Mouse (Mus musculus) lung, postnatal 4 days (tissue): ENCODE results near the gene Fgfr2.
"Not testable (repeated sequence)": the region's sequence is repeated elsewhere in the genome, so short reads cannot be mapped to it uniquely, and the experiment has no call there.

Experiments used
- DNase-seq, 2 experiments: peaks; one replicate each; pipeline ENCODE4 v3.0.0; 2021

The Fgfr2 gene

DNA sequence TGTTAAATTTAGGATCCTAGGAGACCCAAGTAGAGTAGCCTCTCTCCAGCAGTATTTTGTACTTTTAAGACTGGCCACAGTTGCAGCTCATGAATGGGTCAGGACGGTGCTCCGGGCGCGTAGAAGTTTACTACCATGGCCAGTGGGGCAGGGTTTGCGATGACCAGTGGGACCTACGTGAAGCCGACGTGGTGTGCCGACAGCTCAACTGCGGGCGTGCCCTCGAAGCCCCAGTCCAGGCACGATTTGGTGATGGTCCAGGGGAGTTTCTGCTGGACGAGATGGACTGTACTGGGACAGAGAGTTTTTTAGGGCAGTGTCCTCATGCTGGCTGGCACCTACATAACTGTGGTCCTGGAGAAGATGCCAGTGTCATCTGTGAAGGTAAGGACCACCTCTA is 1935.2 kb downstream of the Fgfr2 start:
- no peak for DNase-seq

DNA sequence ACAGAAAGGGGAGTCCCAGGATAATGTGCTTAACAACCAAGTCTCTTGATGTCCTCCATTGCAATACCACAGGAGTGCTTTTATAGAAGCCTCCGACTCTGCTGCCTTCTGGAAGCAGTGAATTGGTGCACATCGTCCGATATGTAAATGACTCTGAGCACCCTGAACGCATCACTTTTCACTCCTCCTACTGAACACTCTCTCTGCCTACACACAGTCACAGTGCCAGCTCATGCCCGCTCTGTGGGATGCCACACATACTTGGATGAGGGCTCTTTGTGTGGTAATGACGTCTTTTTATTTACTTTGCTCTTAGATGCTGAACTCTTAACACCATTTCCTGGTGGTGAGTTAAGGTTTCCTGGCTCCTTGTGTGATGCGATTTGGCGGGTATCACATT is 1936.1 kb downstream of the Fgfr2 start:
- DNase-seq, result peak; percentile 17 to 52

DNA sequence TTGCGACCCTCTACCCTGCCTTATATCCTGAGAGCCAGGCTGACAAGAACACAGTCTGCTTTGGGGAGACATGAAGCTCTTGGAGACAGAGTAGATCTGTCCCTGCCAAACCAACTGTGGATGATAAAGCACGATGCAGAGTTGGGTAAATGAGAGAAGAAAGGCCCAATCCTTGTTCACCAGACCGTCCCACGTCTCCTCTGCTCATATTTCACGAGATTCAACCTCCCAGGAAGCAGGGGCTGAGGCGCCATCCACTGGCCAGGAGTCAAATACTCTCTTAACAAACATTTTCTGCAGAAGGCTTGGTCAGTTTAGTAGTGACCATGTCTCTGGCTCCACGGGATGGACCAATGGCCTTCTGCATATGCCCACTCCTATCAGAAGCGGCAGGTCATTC is 1938.8 kb downstream of the Fgfr2 start:
- no peak for DNase-seq

DNA sequence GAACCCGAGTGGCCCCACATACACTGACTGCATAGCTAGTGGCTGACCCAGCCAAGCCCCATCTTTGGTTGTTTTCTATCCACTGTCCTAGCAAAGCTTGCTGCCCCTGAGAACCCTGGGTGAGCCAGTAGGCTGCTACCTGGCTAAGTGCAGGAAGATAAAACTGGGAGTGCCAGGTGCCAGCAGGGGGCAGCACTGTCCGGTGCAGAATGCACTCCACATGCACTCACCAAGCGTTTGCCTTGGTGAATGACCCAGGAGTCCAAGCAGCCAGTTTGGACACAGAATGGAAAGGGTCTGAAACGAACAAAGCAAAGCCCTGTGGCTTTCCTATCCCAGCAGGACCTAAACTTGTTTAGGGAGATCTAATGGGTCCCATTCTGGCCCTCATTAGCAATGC is 1940.5 kb downstream of the Fgfr2 start:
- DNase-seq, result peak; percentile 40 to 50

DNA sequence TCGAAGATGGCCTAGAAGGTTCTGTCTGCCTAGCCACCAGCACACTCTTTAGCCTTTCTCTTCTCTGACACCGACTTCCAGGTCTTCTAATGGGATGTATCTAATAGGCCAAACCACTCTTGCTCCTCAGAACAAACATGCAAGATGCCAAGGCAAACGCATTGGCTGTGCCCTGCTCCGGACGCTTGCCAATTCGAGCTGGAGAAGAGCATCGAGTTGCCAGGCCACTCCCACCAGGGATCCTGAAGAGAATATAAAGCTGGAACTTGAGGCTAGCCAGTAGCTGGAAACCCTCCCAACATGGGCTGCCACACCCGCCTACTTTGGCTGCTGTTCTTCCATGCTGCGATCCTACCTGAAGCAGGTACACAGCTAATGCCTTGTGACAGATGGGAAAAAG is 1949.0 kb downstream of the Fgfr2 start, which contains the start of gene 5430419D17Rik:
Gene 5430419D17Rik, plus strand, starts transcription at position 282 of the 400 bp plus-strand sequence.
- DNase-seq, result no peak

DNA sequence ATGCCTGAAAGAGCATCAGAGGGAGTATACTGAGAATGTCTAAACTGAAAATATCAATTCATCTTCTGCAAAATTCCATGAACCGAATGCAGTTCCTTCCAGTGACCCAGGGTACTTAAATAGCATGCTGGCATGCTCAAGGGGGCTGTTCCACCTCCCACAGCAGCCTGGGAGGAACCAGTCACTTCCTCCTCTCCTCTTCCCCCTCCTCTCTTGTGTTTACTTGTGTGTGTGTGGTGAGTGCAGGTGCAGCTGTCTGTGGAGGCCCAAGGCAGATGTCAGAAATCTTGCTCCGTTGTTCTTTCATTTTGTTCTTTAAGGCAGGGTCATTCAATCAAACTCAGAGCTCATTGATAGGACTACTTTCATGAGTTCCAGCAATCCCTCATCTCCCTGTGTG is 1954.1 kb downstream of the Fgfr2 start:
- DNase-seq, result no peak

DNA sequence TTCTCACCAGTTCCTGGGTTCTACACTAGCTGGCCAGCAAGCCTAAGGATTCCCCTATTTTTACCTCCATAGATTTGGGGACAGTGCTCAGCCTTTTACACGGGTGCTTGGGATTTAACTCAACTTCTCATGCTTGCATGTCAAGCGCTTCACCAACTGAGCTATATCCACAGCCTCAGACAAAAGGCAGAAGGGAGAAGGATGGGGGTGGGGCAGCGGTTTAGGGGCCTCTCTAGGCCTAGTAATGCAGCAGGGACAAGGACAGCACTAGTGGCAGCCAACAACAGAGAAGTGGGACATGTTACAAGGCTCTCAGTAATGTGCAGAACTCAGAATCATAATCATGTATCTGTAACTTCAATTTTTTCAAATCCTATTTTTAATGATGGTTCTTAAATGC is 1955.4 kb downstream of the Fgfr2 start:
- no peak for DNase-seq

DNA sequence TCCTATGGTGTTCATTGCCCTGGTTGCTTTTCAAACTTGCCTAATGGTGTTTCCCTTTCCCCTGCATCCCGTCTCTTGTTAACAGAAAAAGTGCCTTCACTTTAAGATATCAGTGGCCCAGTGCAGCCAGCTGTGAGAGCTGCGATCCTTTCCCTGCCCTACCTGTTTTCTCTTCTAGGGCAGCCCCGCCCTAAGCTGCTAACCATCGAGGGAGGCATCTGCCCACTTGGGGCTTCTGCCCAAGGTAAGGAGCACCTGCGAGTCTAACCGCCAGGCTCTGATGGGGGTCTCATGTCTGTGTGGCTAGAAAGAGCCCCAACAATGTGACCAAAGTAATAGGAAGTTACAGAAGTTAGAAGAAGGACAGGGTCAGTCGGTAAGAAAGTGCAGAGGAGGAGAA is 1960.9 kb downstream of the Fgfr2 start:
- DNase-seq, result no peak

DNA sequence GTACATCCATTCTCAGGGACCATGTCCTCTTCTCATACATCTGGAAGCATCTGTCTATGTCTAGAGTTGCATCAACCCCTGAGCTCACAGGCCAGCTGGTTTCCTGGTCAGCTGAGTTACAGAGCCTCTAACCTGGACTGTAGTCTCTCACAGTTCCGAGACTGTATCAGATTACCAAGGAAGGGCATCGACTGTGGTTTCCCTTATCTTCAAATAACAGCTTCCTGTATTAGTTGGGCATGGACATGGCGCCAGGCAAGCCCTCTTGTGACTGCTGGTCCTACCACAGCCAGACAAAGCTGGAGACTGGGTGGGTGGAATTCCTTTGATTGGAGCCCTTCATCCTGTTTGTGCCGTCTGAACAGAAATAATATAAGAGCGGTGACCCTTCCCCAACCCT is 1970.1 kb downstream of the Fgfr2 start:
- DNase-seq, result peak; percentile 4 to 29

DNA sequence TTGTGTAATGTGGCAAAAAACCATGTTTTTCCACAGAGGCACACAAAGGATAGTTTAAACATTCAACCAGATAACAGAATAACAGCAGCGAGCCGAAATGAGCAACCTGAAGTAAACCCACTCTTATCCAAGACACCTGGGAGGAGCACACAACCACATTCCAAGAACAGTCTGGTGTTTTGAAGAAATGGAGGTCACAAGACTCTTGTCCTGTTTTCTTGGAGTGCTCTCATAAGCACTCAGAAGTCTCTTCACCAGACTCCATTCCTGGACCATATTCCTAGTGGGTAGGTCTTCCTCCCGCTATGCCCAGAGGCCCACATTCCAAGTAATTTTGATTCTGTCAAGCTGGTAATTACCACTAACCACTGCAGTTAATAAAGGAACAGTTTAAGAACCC is 1973.0 kb downstream of the Fgfr2 start:
- no peak for DNase-seq

DNA sequence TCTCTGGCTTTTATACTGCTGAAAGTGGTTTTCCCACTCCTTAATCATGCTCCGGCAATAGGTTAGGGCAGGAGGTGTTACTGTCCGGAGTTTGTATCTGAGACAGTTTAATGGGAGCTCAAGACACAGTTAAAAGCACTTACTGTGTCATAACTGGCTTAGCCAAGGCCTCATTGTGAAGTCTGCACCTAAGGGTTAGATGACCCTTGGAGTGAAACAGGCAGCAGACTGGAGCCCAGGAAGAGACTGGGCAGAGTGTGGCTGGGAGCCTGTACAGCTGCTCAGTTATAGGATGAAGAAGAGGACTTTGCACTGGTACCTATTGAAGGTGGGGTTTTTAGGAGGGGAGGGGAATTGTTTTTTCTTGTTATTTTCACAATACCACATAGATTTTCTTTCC is 1976.9 kb downstream of the Fgfr2 start, which contains the start of gene 4933402N03Rik:
Gene 4933402N03Rik, minus strand, starts transcription at position 101 of the 400 bp plus-strand sequence.
- no peak for DNase-seq

DNA sequence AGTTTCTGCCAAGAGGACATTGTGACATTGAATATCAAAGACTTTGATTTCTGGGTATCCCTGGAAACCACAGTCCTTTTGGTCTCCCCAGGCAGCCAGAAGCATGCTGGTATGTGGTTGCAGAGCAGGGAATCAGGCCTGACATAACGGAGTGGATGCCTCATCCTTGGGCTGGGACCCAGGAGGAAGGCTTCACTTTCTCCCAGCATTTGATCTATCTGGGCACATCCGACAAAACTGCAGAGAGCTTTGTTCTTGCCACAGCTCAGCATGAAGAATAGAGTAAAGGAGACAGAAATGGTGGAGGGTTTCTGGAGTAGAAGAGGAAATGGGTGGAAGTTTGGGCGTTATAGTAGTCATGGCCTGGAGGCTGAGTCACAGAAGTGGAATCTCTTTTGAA is 1990.0 kb downstream of the Fgfr2 start:
- DNase-seq, result no peak

DNA sequence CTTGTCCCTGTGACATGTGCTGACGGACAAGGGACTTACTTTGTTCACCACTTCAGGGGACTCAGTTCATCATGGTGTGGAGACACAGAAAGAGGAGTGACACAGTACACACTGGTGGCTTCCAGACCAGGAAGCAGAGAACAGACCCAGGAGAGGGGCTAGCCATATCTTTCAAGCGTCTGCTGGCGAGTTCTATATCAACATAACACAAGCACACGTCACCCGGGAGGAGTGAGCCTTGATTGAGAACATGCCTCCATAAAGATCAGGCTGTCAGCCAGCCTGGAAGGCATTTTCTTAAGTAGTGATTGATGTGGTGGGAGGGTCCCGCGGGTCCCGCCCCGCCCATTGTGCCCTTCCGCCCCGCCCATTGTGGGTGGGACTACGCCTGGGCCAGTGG is 1993.1 kb downstream of the Fgfr2 start:
- no peak for DNase-seq

DNA sequence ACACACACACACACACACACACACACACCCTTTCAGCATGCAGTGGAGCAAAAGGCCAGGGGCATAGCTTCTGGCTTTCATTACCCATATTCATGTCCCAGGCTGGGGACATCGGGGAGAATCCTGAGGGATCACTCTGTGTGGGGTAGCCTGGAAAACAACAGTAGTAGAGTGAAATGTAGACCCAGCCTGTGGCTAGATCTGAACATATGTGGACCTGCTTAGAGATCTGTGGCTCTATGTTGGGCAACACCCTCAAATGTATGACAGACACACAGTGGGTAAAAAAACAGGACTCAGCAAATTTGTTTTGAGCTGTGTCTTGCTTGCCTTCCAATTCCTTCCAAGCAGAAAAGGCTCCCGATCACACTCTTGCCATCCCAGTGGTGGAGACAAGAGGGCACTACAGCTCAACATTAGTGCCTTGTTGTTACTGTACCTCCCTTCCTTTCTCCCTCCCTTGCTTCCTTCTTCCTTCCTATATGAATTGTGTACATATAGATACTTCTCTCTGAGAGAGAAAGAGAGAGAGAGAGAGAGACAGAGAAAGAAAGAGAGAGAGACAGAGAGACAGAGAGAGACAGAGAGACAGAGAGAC is 2000.8 kb downstream of the Fgfr2 start:
- DNase-seq, result no peak

DNA sequence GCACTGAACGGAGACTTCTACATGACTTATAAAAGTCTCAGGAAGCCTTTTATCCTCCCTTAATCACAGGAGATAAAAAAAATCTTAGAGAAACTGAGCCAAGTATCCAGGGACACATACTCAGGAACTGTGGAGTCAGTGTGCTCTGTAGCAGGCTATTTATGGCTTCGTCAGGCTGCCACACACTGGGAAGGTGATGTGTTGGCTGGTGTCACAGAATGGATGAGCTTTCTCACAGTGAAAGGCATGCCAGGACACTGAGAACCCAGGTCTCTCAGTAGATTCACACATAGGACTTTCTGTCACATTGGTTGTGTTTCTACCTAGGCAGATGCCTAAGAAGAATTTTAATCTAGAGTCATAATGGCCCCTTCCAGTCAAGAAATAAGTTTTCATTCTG is 2008.7 kb downstream of the Fgfr2 start:
- DNase-seq, result no peak

DNA sequence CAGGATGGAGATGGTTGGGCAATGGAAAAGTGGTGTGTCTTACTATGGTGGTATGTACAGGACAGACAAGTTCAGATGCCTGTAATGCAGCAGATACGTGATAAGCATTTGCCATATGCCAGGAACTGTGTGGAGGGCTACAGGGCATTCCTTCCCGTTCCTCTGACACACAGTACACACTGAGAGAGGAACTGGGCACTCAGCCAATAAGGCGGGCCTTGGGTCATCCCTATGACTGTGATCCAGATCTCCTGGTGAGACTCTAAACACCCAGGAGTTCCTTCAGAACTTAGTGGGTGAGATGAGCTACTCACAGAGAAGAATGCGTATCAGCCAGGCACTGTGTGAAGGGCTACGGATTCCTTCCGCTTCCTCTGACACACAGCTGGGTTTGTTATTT is 2009.5 kb downstream of the Fgfr2 start:
- peak; percentile 42 to 61 for DNase-seq

DNA sequence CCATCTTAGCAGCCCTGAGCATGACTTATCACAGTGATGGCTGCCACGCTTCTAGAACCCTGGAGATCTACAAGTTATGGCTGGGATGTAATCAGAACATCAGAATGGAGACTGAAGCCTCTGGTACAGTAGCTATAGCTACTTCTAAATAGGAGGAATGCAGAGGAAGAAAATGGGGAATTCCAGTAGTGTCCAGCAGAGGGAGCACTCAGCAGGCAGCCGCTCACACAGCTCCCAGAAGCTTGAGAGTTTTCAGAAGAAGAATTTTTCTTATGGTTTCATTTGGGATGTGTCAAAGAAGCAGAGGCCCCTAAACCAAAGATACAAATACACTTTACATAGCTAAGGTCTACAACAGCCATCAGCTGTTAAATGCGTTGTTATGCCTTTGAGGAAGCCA is 2010.7 kb downstream of the Fgfr2 start:
- peak in 1 of 2 experiments; percentile 65 for DNase-seq

DNA sequence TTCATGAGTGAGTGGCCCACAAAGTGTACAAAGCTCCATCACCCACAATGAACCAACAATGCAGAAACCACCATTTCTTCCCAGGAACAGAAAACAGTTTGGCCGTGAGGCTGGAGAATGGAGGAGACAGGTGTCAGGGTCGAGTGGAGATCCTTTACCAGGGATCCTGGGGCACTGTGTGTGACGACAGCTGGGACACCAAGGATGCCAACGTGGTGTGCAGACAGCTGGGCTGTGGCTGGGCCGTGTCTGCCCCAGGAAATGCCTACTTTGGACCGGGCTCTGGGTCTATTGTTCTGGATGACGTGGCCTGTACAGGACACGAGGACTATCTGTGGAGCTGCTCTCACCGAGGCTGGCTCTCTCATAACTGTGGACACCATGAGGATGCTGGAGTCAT is 2040.7 kb downstream of the Fgfr2 start:
- not testable (repeated sequence) for DNase-seq

DNA sequence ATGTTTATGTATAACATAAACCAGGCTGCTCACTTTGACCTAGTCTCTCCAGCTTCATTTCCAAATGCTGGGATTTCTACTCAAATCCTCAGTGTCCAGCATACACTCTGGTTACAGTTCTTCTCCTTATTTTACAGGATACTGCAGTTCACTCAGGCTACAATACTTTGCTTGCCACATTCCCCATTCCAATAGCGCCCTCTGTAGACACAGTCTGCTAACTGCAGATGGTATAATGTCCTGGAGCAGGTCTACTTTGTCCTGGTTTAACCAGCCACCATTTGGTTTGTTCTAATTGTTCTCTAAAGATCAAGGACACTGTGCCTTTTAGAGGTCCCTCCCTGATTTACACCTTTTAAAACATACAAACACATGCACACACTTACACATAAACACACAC is 2047.2 kb downstream of the Fgfr2 start:
- peak in 1 of 2 experiments; percentile 43 for DNase-seq

DNA sequence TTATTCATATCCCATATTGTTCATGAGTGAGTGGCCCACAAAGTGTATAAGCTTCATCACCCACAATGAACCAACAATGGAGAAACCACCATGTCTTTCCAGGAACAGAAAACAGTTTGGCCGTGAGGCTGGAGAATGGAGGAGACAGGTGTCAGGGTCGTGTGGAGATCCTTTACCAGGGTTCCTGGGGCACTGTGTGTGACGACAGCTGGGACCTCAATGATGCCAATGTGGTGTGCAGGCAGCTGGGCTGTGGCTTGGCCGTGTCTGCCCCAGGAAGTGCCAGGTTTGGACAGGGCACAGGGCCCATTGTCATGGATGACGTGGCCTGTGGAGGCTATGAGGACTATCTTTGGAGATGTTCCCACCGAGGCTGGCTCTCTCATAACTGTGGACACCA is 2049.1 kb downstream of the Fgfr2 start:
- DNase-seq, result not testable (repeated sequence)

DNA sequence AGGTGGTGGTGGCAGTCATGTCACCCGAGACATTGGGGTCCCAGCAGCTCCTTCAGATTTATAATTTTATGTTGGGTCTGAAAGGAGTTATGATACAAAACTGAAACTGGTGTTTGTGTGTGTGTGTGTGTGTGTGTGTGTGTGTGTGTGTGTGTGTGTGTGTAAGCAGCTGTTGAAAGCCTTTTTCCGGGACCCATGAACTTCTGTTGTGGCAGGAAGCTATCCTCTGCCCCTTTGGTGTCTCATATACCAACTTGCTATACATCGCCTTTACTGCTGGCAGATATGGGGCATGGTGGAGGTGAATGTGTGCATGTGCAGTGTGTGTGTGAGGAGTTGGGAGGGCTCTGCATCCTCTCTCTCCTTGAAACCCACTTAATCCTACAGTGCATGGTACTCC is 2049.7 kb downstream of the Fgfr2 start:
- DNase-seq, result not testable (repeated sequence)

DNA sequence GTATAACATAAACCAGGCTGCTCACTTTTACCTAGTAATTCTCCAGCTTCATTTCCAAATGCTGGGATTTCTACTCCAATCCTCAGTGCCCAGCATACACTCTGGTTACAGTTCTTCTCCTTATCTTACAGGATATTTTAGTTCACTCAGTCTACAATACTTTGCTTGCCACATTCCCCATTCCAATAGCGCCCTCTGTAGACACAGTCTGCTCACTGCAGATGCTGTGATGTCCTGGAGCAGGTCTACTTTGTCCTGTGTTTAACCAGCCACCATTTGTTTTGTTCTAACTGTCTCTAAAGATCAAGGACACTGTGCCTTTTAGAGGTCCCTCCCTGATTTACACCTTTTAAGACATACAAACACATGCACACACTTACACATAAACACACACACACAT is 2055.0 kb downstream of the Fgfr2 start:
- peak in 1 of 2 experiments; percentile 47 for DNase-seq

DNA sequence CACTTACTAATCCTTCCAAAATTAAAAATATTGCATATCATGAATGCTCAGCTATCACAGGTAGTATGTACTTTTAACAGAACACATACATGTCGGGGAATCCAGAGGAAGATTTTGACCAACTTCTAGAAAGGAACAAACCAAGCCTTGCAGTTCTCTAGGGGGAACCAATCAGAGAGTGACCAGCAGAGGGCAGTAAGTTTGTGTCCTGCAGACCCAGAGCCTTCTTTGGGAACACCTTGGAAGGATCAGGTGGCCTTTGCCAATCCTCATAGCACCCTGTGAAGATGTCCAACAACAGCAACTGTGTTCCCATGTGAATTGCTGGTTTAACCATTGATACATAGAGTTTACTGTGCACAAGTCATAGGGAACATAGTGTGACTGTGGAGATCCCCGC is 2060.6 kb downstream of the Fgfr2 start:
- DNase-seq, result no peak

DNA sequence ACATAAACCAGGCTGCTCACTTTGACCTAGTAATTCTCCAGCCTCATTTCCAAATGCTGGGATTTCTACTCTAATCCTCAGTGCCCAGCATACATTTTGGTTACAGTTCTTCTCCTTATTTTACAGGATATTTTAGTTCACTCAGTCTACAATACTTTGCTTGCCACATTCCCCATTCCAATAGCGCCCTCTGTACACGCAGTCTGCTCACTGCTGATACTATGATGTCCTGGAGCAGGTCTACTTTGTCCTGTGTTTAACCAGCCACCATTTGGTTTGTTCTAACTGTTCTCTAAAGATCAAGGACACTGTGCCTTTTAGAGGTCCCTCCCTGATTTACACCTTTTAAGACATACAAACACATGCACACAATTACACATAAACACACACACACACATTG is 2063.3 kb downstream of the Fgfr2 start:
- peak in 1 of 2 experiments; percentile 19 for DNase-seq

DNA sequence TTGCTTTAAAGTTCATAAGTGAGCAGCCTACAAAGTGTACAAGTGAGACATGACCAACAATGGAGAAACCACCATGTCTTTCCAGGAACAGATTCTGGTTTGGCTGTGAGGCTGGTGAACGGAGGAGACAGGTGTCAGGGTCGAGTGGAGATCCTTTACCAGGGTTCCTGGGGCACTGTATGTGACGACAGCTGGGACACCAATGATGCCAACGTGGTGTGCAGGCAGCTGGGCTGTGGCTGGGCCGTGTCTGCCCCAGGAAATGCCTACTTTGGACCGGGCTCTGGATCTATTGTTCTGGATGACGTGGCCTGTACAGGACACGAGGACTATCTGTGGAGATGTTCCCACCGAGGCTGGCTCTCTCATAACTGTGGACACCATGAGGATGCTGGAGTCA is 2065.2 kb downstream of the Fgfr2 start:
- DNase-seq, result peak in 1 of 2 experiments; percentile 23
